Mouse (Mus musculus) bone marrow, adult 2 months (tissue): ENCODE measurements around the gene Agap2. TPM values are rescaled to one million over a fixed set of nuclear protein-coding genes. Genes with fewer than 3 reads are reported as not detected.

Experiments used
- H3K27ac ChIP-seq: fragments of 200-500 bp; 2 replicates; pipeline ENCODE4 v1.5.1; 2012; ENCODE audit warnings: low read depth, mild to moderate bottlenecking, control low read depth, inconsistent platforms, low read length; ENCODE audit not compliant: control insufficient read depth, poor library complexity, insufficient read depth
- H3K4me1 ChIP-seq: fragments of 200-500 bp; 2 replicates; pipeline ENCODE4 v1.6.1; 2011; ENCODE audit warnings: low read length; ENCODE audit not compliant: control insufficient read depth, insufficient read depth
- H3K4me3 ChIP-seq: fragments of 200-500 bp; replicated peaks from 2 replicates; pipeline ENCODE3; 2011; ENCODE audit warnings: mild to moderate bottlenecking, low read depth, low read length, control low read depth; ENCODE audit not compliant: control insufficient read depth
- CTCF ChIP-seq: fragments of 200-500 bp; IDR thresholded peaks from 2 replicates; pipeline ENCODE4 v1.5.1; 2011; ENCODE audit warnings: low read length, control low read depth; ENCODE audit not compliant: control insufficient read depth, insufficient read depth
- POLR2A ChIP-seq: fragments of 200-500 bp; IDR thresholded peaks from 2 replicates; pipeline ENCODE4 v1.6.1; 2011; ENCODE audit warnings: low read depth, mild to moderate bottlenecking, control low read depth, low read length, borderline replicate concordance; ENCODE audit not compliant: control insufficient read depth
- WGBS: fragments of 180-500 bp; shearing (Covaris S2); methylation state at CpG from one replicate; pipeline ENCODE4 v1.1.7; 2018; 5-methylcytosine and 5-hydroxymethylcytosine counted together
- polyA plus RNA-seq: library from polyadenylated mRNA; stranded (reverse); fragments of >200 nt; gene quantifications from 2 replicates; pipeline ENCODE4 v1.2.4, GENCODE M21; 2011; ENCODE audit warnings: low replicate concordance; ENCODE audit not compliant: missing spikeins, insufficient read depth, insufficient read length

Gene Agap2
- polyA plus RNA-seq, 1 experiment: 27.3 TPM

- 81% methylated on average over 11 of the region's 11 CpGs for WGBS
- H3K4me1 ChIP-seq: peaks cover 1% of the 10 kb centered on the region; the same call in 1 of the 2 replicates
- TF ChIP-seq CTCF: no peak
- TF ChIP-seq POLR2A: no peak
- no peak overlapping the region for H3K4me3 ChIP-seq
- no peak overlapping the region for H3K27ac ChIP-seq
Measured at GRCm38 (mm10) chr10:127118470-127118869, 43.4 kb downstream of the Agap2 start.

DNA sequence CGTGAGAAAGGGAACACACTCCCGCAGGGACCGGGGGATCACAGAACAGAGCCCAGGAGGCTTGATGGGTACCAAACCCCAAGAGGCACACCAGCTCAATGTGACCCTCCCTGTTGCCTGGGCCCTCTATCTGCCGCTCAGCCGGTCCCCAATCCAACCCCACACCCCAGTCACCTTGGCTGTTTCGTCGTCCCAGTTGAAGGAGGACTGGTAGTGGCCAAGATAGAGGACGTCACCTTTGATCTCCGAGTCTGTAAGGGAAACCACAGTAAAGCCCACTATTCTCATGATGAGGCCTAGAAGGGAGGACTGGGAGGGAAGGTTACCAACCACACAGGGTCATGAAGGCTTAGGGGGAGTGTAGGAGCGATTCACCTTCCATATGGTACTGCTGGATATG is 44.1 kb downstream of the Agap2 start:
- H3K4me1 ChIP-seq: peaks cover 1% of the 10 kb centered on the region; the same call in 1 of the 2 replicates
- TF ChIP-seq POLR2A: no peak
- no peak for TF ChIP-seq CTCF
- H3K4me3 ChIP-seq: no peak overlapping the region
- no peak overlapping the region for H3K27ac ChIP-seq
- 92% methylated on average over 10 of the region's 10 CpGs for WGBS

- TF ChIP-seq POLR2A (no peak), CTCF (no peak)
- WGBS: 4% methylated on average over 34 of the region's 34 CpGs
- Histone ChIP-seq H3K4me1 (peaks cover 1% of the 10 kb centered on the region; the same call in 1 of the 2 replicates), H3K4me3 (peak overlapping the region; percentile 90), H3K27ac (peak overlapping the region; percentile 2; the same call in 1 of the 2 replicates)
Measured at GRCm38 (mm10) chr10:127120301-127121065, 45.4 kb downstream of the Agap2 start.

- peak within 1 kb of the TSS; percentile 2; the same call in 1 of the 2 replicates for H3K27ac ChIP-seq
- 1% methylated on average over 19 of the region's 19 CpGs for WGBS
- peaks cover 1% of the 10 kb centered on the region; the same call in 1 of the 2 replicates for H3K4me1 ChIP-seq
- H3K4me3 ChIP-seq: peak within 1 kb of the TSS; percentile 90
- TF ChIP-seq POLR2A (peak; percentile 77; the same call in 1 of the 2 replicates), CTCF (no peak)
Measured at GRCm38 (mm10) chr10:127121066-127121477, 46.0 kb downstream of the Agap2 start, which contains the start of gene Os9. Os9 (minus strand) TSS chr10:127121131.

DNA sequence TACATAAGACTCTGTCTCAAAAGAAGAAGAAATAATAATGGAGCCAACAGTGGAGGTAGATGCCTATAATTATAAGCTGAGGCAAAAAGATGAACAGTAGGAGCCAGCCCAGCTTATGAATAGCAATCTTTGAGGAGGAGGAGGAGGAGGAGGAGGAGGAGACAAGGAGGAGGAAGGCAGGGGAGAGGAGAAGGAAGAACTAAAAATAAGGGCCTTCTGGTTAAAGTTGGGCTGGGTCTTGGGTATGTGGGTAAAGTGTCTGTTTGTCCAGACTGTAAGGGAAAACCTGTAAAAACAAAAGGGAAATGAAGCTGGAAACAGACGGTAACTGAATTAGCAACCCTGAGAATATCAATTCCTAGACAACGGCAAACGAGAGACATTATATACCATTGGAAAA is 46.9 kb downstream of the Agap2 start:
- TF ChIP-seq POLR2A: no peak
- TF ChIP-seq CTCF: no peak
- Histone ChIP-seq H3K4me1 (peaks cover 5% of the 10 kb centered on the region; the same call in 1 of the 2 replicates), H3K27ac (no peak overlapping the region), H3K4me3 (no peak overlapping the region)
- WGBS: 77% methylated on average over 3 of the region's 3 CpGs

GRCm38 (mm10) chr10:127122784-127123435 is 47.8 kb downstream of the Agap2 start:
- 37% methylated on average over 13 of the region's 13 CpGs for WGBS
- Histone ChIP-seq H3K27ac (peak overlapping the region; percentile 52), H3K4me1 (peaks cover 5% of the 10 kb centered on the region; the same call in 1 of the 2 replicates), H3K4me3 (peak overlapping the region; percentile 41)
- TF ChIP-seq CTCF (no peak), POLR2A (no peak)

GRCm38 (mm10) chr10:127123436-127123805 is 48.3 kb downstream of the Agap2 start:
- WGBS: 27% methylated on average over 4 of the region's 4 CpGs
- Histone ChIP-seq H3K4me3 (peak overlapping the region; percentile 41), H3K4me1 (peaks cover 5% of the 10 kb centered on the region; the same call in 1 of the 2 replicates), H3K27ac (peak overlapping the region; percentile 52; the same call in 1 of the 2 replicates)
- peak; percentile 41 for TF ChIP-seq CTCF
- no peak for TF ChIP-seq POLR2A

DNA sequence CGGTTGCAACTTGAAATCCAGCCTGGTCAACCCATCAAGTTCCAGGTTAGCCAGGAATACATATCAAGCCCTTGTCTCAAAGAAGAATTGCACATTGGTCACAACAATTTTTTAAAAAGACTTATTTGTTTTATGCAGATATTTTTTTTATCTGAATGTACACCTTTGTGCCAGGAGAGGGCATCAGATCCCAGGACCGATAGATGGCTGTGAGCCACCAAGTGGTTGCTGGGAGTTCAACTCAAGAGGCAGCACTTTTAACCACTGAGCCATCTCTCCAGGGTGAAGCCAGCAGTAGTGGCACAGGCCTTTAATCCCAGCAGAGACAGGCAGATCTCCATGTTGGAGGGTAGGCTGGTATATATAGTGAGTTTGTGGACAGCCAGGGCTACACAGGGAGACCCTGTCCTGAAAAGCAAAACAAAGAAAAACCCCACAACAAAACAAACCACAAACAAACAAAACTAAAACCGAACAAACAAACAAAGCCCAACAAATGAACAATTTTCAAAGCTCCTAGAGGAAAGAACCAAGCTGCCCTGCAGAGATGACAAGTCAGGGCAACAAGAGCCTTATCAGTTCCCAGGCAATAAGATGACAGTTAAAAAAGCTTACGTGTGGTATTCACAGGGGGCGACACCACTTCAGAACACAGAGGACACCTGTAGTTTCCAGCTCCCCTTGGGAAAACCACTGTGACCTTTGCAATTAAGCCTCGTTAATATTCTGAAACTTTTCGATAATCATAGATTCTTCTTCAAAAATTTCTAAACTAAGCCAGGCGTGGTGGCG is 50.3 kb downstream of the Agap2 start:
- TF ChIP-seq POLR2A (no peak), CTCF (peak; percentile 76)
- Histone ChIP-seq H3K4me3 (no peak overlapping the region), H3K4me1 (peaks cover 5% of the 10 kb centered on the region; the same call in 1 of the 2 replicates), H3K27ac (no peak overlapping the region)
- 56% methylated on average over 9 of the region's 9 CpGs for WGBS
